ENCODE assay signal across 9 mouse cellular contexts in genomic region chr4:149878021-149878449, GRCm38 (mm10).
DNase-seq lines count a peak whose midpoint lies in the region; ATAC-seq and TF ChIP-seq lines count a peak whose summit lies in the region.
"Had no signal": no experiment of that assay in that cellular context is flagged by ENCODE, and none has a peak within 500 bp of the region (broad histone marks: within the 10 kb centered on the region; RNA-seq: fewer than 3 reads in every experiment).

No protein-coding gene starts in this region.

- no peak overlapping the region for H3K9ac ChIP-seq in hindbrain, embryonic 14.5 days
- no peak overlapping the region for H3K9ac ChIP-seq in liver, embryonic 12.5 days
- H3K9ac ChIP-seq: intestine, embryonic 15.5 days had no signal

- H3K4me3 ChIP-seq in hindbrain, embryonic 10.5 days = no peak overlapping the region
- H3K4me3 ChIP-seq in hindbrain, embryonic 14.5 days (replicated peaks; ENCODE audit: low read length) = no peak overlapping the region
- no peak overlapping the region for H3K4me3 ChIP-seq in C2C12 (ENCODE audit: insufficient read depth, poor library complexity, severe bottlenecking)
- H3K4me3 ChIP-seq in limb, embryonic 10.5 days = no peak overlapping the region
- no peak overlapping the region for H3K4me3 ChIP-seq in liver, embryonic 12.5 days
- H3K4me3 ChIP-seq: intestine, embryonic 15.5 days had no signal

- peaks cover 73% of the 10 kb centered on the region for H3K4me1 ChIP-seq in hindbrain, embryonic 10.5 days (replicated peaks)
- H3K4me1 ChIP-seq in hindbrain, embryonic 14.5 days (replicated peaks; ENCODE audit: control insufficient read depth, insufficient read depth, low read length) = peaks cover 26% of the 10 kb centered on the region
- peaks cover 72% of the 10 kb centered on the region for H3K4me1 ChIP-seq in limb, embryonic 10.5 days
- H3K4me1 ChIP-seq in liver, embryonic 12.5 days = no peaks in the 10 kb centered on the region

- no peak overlapping the region for H3K4me2 ChIP-seq in hindbrain, embryonic 14.5 days (replicated peaks)
- no peak overlapping the region for H3K4me2 ChIP-seq in liver, embryonic 12.5 days
- H3K4me2 ChIP-seq: intestine, embryonic 15.5 days had no signal

- no peaks in the 10 kb centered on the region for H3K9me3 ChIP-seq in hindbrain, embryonic 10.5 days
- H3K9me3 ChIP-seq in hindbrain, embryonic 14.5 days (ENCODE audit: control insufficient read depth, low read length) = no peaks in the 10 kb centered on the region
- H3K9me3 ChIP-seq in limb, embryonic 10.5 days (replicated peaks) = no peaks in the 10 kb centered on the region
- no peaks in the 10 kb centered on the region for H3K9me3 ChIP-seq in liver, embryonic 12.5 days (replicated peaks)
- H3K9me3 ChIP-seq: intestine, embryonic 15.5 days had no signal

- peaks cover 30% of the 10 kb centered on the region for H3K27me3 ChIP-seq in hindbrain, embryonic 10.5 days (ENCODE audit: insufficient read depth, poor library complexity, severe bottlenecking)
- no peaks in the 10 kb centered on the region for H3K27me3 ChIP-seq in hindbrain, embryonic 14.5 days (ENCODE audit: control insufficient read depth, insufficient read depth, low read length)
- H3K27me3 ChIP-seq in C2C12 (ENCODE audit: control insufficient read depth, insufficient read depth, insufficient read length) = no peaks in the 10 kb centered on the region
- no peaks in the 10 kb centered on the region for H3K27me3 ChIP-seq in limb, embryonic 10.5 days (ENCODE audit: low read depth, poor library complexity, severe bottlenecking)
- H3K27me3 ChIP-seq in liver, embryonic 12.5 days (replicated peaks) = peaks cover 60% of the 10 kb centered on the region
- H3K27me3 ChIP-seq: intestine, embryonic 15.5 days had no signal

- ATAC-seq in hindbrain, embryonic 14.5 days (ENCODE audit: low FRiP score) = no peak
- no peak for ATAC-seq in liver, embryonic 12.5 days
- ATAC-seq: intestine, embryonic 15.5 days had no signal

- H3ac ChIP-seq in C2C12 (ENCODE audit: control insufficient read depth, insufficient read length, low read depth) = no peak overlapping the region

- no peak for DNase-seq in hindbrain, embryonic 10.5 days (ENCODE audit: low spot score)
- no peak for DNase-seq in hindbrain, embryonic 14.5 days (ENCODE audit: low spot score)
- DNase-seq in Muller cell, postnatal 12 days (ENCODE audit: inconsistent ontology term) = peak; percentile 60
- DNase-seq in limb, embryonic 10.5 days (ENCODE audit: low spot score) = peak; percentile 58
- DNase-seq in spleen, postnatal 10 days (ENCODE audit: low spot score in 2 of 2) = no peak
- DNase-seq in thymus, postnatal 4 days = no peak

- H3K36me3 ChIP-seq in hindbrain, embryonic 10.5 days = no peaks in the 10 kb centered on the region
- H3K36me3 ChIP-seq in hindbrain, embryonic 14.5 days (replicated peaks; ENCODE audit: control insufficient read depth, insufficient read depth) = no peaks in the 10 kb centered on the region
- no peaks in the 10 kb centered on the region for H3K36me3 ChIP-seq in C2C12 (ENCODE audit: control insufficient read depth, insufficient read depth)
- H3K36me3 ChIP-seq in limb, embryonic 10.5 days = no peaks in the 10 kb centered on the region
- no peaks in the 10 kb centered on the region for H3K36me3 ChIP-seq in liver, embryonic 12.5 days
- H3K36me3 ChIP-seq: intestine, embryonic 15.5 days had no signal

- TF ChIP-seq CTCF in C2C12 (IDR thresholded peaks at IDR 0.05; ENCODE audit: control insufficient read depth, insufficient read depth, insufficient read length) = no peak

- H3K79me2 ChIP-seq in C2C12 (ENCODE audit: control insufficient read depth, insufficient read depth) = no peaks in the 10 kb centered on the region

- WGBS in hindbrain, embryonic 10.5 days = 53% methylated on average over 6 of the region's 6 CpGs
- WGBS in hindbrain, embryonic 14.5 days = 43% methylated on average over 6 of the region's 6 CpGs
- 38% methylated on average over 6 of the region's 6 CpGs for WGBS in limb, embryonic 10.5 days
- 49% methylated on average over 6 of the region's 6 CpGs for WGBS in liver, embryonic 12.5 days (ENCODE audit: insufficient replicate concordance)

- no peaks in the 10 kb centered on the region for H3K79me3 ChIP-seq in C2C12 (ENCODE audit: low read depth)

- peak overlapping the region; percentile 74 for H3K27ac ChIP-seq in hindbrain, embryonic 10.5 days
- no peak overlapping the region for H3K27ac ChIP-seq in hindbrain, embryonic 14.5 days
- peak overlapping the region; percentile 88 for H3K27ac ChIP-seq in limb, embryonic 10.5 days
- no peak overlapping the region for H3K27ac ChIP-seq in liver, embryonic 12.5 days

TF ChIP-seq in C2C12, 6 proteins besides CTCF, POLR2A, EP300 and RAD21:
- TF ChIP-seq MAX (IDR thresholded peaks at IDR 0.05) = no peak
- no peak for TF ChIP-seq FOSL1 (IDR thresholded peaks at IDR 0.05; ENCODE audit: insufficient read depth, low read length, poor library complexity, severe bottlenecking)
- peak; percentile 14 for TF ChIP-seq MYOD1 (IDR thresholded peaks at IDR 0.05; ENCODE audit: control insufficient read depth, insufficient read length, low read depth)
- TF ChIP-seq USF1 (IDR thresholded peaks at IDR 0.05; ENCODE audit: low read depth) = no peak
- TF ChIP-seq MYOG (IDR thresholded peaks at IDR 0.05; ENCODE audit: control insufficient read depth, extremely low read depth, insufficient read length) = no peak
- no peak for TF ChIP-seq CEBPB (IDR thresholded peaks at IDR 0.05; ENCODE audit: low read depth)

Comparison
In these comparisons a context has a peak if more than half of its experiments do, and no peak if none do; other contexts are left out.
1. H3K27ac ChIP-seq: peak in hindbrain, embryonic 10.5 days (single experiment) and limb, embryonic 10.5 days (single experiment); none in hindbrain, embryonic 14.5 days (single experiment) and liver, embryonic 12.5 days (single experiment).
2. DNase-seq: peak in Muller cell, postnatal 12 days (single experiment) and limb, embryonic 10.5 days (single experiment); none in hindbrain, embryonic 10.5 days (single experiment), hindbrain, embryonic 14.5 days (single experiment), spleen, postnatal 10 days (0 of 2) and thymus, postnatal 4 days (single experiment).